Mouse (Mus musculus): ENCODE results near the gene Vstm2a. TPM values are rescaled to one million over a fixed set of nuclear protein-coding genes. Genes with fewer than 3 reads are reported as not detected.
A peak's percentile ranks its signal among the peaks of the same experiment; 100 is the strongest.

Vstm2a gene
- polyA plus RNA-seq, 1 experiment = not detected

DNA sequence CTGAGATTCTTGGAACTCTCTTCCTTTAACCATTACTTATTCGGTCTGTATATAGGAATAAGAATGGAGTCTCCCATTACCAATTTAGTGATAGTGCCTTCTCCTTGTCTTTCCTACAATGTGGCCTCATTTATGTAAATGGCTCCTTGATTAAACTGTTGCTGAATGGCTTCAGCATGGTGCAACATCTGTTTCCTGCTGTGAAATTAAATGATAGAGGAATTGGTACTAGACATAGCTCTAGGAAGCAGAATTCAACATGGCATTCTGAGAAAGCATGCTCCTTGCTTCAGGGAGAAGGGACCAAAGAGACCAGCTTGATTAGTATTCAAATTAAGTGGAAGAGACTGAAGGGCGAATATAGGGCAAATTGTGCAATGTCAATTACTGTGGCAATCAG is 57.6 kb downstream of the Vstm2a start:
- Histone ChIP-seq H3K36me3 (ENCODE audit: control insufficient read depth, insufficient read depth, low read length, poor library complexity, severe bottlenecking) (no peaks in the 10 kb centered on the region), H3K9ac (ENCODE audit: low read depth, poor library complexity, severe bottlenecking) (no peak overlapping the region), H3K27ac (ENCODE audit: insufficient read depth, low read length) (no peak overlapping the region), H3K27me3 (ENCODE audit: control insufficient read depth, insufficient read depth, low read length, poor library complexity, severe bottlenecking) (no peaks in the 10 kb centered on the region), H3K4me3 (ENCODE audit: low read depth, low read length) (no peak overlapping the region), H3K4me1 (ENCODE audit: control insufficient read depth, insufficient read depth, low read length) (no peaks in the 10 kb centered on the region), H3K9me3 (replicated peaks; ENCODE audit: control insufficient read depth, insufficient read depth, low read length, poor library complexity, severe bottlenecking) (no peaks in the 10 kb centered on the region)
- TF ChIP-seq CTCF (IDR thresholded peaks at IDR 0.05; ENCODE audit: low read depth, low read length) (no peak), POLR2A (IDR thresholded peaks at IDR 0.05; ENCODE audit: insufficient read depth, low read length) (no peak)

- Histone ChIP-seq H3K4me3 (ENCODE audit: low read depth, low read length) (no peak overlapping the region), H3K27ac (ENCODE audit: insufficient read depth, low read length) (peak overlapping the region; percentile 88), H3K36me3 (ENCODE audit: control insufficient read depth, insufficient read depth, low read length, poor library complexity, severe bottlenecking) (no peaks in the 10 kb centered on the region), H3K4me1 (ENCODE audit: control insufficient read depth, insufficient read depth, low read length) (peaks cover 2% of the 10 kb centered on the region), H3K9ac (ENCODE audit: low read depth, poor library complexity, severe bottlenecking) (no peak overlapping the region), H3K9me3 (replicated peaks; ENCODE audit: control insufficient read depth, insufficient read depth, low read length, poor library complexity, severe bottlenecking) (0 out of 2 replicates have a peak, but pooled peaks cover 4% of the 10 kb centered on the region), H3K27me3 (ENCODE audit: control insufficient read depth, insufficient read depth, low read length, poor library complexity, severe bottlenecking) (no peaks in the 10 kb centered on the region)
- TF ChIP-seq POLR2A (IDR thresholded peaks at IDR 0.05; ENCODE audit: insufficient read depth, low read length) = no peak
- TF ChIP-seq EP300 (IDR thresholded peaks at IDR 0.05; ENCODE audit: insufficient read depth, low read depth, low read length) = no peak
- no peak for TF ChIP-seq CTCF (IDR thresholded peaks at IDR 0.05; ENCODE audit: low read depth, low read length)
Observed at GRCm38 (mm10) chr11:16345179-16345578, 87.7 kb downstream of the Vstm2a start.

DNA sequence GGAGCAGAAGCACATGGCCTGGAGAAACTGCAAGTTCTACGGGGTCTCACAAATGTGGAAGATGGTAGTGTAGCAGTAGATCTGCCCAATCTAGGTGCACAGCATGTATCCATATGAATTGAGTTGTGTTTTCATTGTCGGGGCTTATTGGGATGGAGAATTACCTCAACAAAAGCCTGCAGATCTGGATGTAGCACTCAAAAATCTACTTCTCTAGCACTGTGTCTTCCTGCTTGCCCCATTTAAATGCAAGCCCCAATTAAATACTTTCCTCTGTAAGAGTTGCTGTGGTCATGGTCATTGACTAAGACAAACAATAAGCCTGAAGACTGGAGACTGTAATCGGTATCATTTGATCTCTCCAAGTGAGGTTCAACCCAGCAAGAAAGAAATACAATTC is 88.2 kb downstream of the Vstm2a start:
- no peaks in the 10 kb centered on the region for H3K36me3 ChIP-seq (ENCODE audit: control insufficient read depth, insufficient read depth, low read length, poor library complexity, severe bottlenecking)
- H3K27ac ChIP-seq (ENCODE audit: insufficient read depth, low read length) = peak overlapping the region; percentile 88
- no peak overlapping the region for H3K9ac ChIP-seq (ENCODE audit: low read depth, poor library complexity, severe bottlenecking)
- H3K4me1 ChIP-seq (ENCODE audit: control insufficient read depth, insufficient read depth, low read length) = peaks cover 2% of the 10 kb centered on the region
- H3K27me3 ChIP-seq (ENCODE audit: control insufficient read depth, insufficient read depth, low read length, poor library complexity, severe bottlenecking) = no peaks in the 10 kb centered on the region
- H3K9me3 ChIP-seq (replicated peaks; ENCODE audit: control insufficient read depth, insufficient read depth, low read length, poor library complexity, severe bottlenecking) = 0 out of 2 replicates have a peak, but pooled peaks cover 4% of the 10 kb centered on the region
- TF ChIP-seq POLR2A (IDR thresholded peaks at IDR 0.05; ENCODE audit: insufficient read depth, low read length) = no peak
- no peak for TF ChIP-seq EP300 (IDR thresholded peaks at IDR 0.05; ENCODE audit: insufficient read depth, low read depth, low read length)
- TF ChIP-seq CTCF (IDR thresholded peaks at IDR 0.05; ENCODE audit: low read depth, low read length) = no peak
- no peak overlapping the region for H3K4me3 ChIP-seq (ENCODE audit: low read depth, low read length)

DNA sequence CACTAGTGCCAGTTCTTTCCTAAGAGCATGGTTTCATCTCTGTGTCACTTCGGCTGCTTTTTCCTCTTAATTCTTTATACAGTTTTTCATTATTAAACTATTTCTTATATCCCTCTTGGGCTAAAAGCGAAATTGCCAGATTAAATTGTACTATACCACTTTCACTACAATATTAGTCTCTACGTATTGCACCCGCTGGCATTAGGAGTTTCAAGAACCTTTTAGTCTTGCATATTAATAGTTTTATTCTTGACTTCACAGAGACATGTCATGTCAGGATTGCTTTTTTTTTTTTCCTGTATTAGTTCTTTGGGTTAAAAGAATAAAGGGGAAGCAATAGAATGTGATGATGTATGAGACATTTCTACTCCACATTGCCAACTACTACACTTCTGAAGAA is 94.4 kb downstream of the Vstm2a start:
- Histone ChIP-seq H3K4me3 (ENCODE audit: low read depth, low read length) (no peak overlapping the region), H3K36me3 (ENCODE audit: control insufficient read depth, insufficient read depth, low read length, poor library complexity, severe bottlenecking) (no peaks in the 10 kb centered on the region), H3K4me1 (ENCODE audit: control insufficient read depth, insufficient read depth, low read length) (no peaks in the 10 kb centered on the region), H3K9me3 (replicated peaks; ENCODE audit: control insufficient read depth, insufficient read depth, low read length, poor library complexity, severe bottlenecking) (0 out of 2 replicates have a peak, but pooled peaks cover 4% of the 10 kb centered on the region), H3K27me3 (ENCODE audit: control insufficient read depth, insufficient read depth, low read length, poor library complexity, severe bottlenecking) (no peaks in the 10 kb centered on the region), H3K27ac (ENCODE audit: insufficient read depth, low read length) (no peak overlapping the region), H3K9ac (ENCODE audit: low read depth, poor library complexity, severe bottlenecking) (no peak overlapping the region)
- no peak for TF ChIP-seq POLR2A (IDR thresholded peaks at IDR 0.05; ENCODE audit: insufficient read depth, low read length)
- no peak for TF ChIP-seq CTCF (IDR thresholded peaks at IDR 0.05; ENCODE audit: low read depth, low read length)
- no peak for TF ChIP-seq EP300 (IDR thresholded peaks at IDR 0.05; ENCODE audit: insufficient read depth, low read depth, low read length)

DNA sequence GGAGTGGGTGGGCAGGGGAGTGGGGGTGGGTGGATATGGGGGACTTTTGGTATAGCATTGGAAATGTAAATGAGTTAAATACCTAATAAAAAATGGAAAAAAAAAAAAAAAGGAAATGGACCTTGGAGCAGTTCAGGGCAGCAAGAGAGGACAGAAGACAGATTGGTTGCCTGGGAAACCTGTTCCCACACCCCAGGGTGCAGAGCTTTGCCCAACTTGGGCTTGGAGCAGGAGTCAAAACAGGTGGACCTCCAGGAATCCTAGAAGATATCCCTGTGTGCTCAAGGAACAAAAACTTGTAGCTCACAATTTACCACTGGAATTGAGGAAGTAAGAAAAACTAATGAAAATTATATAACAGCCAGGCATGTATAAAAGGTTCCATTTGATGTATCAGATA is 96.8 kb downstream of the Vstm2a start:
- H3K9ac ChIP-seq (ENCODE audit: low read depth, poor library complexity, severe bottlenecking) = no peak overlapping the region
- H3K36me3 ChIP-seq (ENCODE audit: control insufficient read depth, insufficient read depth, low read length, poor library complexity, severe bottlenecking) = no peaks in the 10 kb centered on the region
- TF ChIP-seq CTCF (IDR thresholded peaks at IDR 0.05; ENCODE audit: low read depth, low read length) = no peak
- TF ChIP-seq EP300 (IDR thresholded peaks at IDR 0.05; ENCODE audit: insufficient read depth, low read depth, low read length) = no peak
- TF ChIP-seq POLR2A (IDR thresholded peaks at IDR 0.05; ENCODE audit: insufficient read depth, low read length) = no peak
- no peak overlapping the region for H3K4me3 ChIP-seq (ENCODE audit: low read depth, low read length)
- H3K27me3 ChIP-seq (ENCODE audit: control insufficient read depth, insufficient read depth, low read length, poor library complexity, severe bottlenecking) = no peaks in the 10 kb centered on the region
- H3K4me1 ChIP-seq (ENCODE audit: control insufficient read depth, insufficient read depth, low read length) = no peaks in the 10 kb centered on the region
- H3K27ac ChIP-seq (ENCODE audit: insufficient read depth, low read length) = no peak overlapping the region
- no peaks in the 10 kb centered on the region for H3K9me3 ChIP-seq (replicated peaks; ENCODE audit: control insufficient read depth, insufficient read depth, low read length, poor library complexity, severe bottlenecking)

DNA sequence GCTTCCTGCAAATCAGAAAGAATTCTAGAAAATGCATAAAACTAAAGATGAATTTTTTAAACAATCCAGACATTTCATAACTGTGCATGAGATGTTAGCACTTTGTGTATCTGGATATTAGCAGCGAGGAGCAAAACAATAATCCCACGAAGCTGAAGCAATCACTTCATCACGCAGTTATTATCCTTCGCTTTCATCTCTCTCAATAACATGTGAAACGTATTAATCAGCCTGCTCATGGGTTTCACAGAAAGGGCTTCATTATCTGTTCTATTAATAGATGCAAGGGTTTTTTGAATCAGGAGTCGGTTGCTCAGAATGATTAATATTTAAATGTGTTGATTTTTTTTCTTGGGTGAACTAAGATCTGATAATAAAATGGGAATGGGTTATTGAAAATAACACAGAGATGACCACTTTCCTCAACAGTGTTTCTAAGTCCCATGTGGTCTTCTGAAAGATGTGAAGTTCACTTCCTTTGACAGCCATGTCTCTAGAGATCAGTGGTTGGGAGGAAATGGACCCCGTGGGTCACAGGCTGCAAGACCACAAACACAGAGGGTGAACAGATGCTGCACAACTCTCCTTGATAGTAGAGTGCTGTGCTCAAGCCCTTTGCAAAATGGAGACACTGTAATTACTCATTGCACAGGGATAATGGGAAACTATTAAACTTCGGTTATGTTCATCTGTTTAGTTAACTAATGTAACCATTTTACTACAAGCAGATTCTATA is 109.5 kb downstream of the Vstm2a start:
- Histone ChIP-seq H3K4me3 (ENCODE audit: low read depth, low read length) (no peak overlapping the region), H3K9me3 (replicated peaks; ENCODE audit: control insufficient read depth, insufficient read depth, low read length, poor library complexity, severe bottlenecking) (no peaks in the 10 kb centered on the region), H3K27ac (ENCODE audit: insufficient read depth, low read length) (no peak overlapping the region), H3K4me1 (ENCODE audit: control insufficient read depth, insufficient read depth, low read length) (no peaks in the 10 kb centered on the region), H3K36me3 (ENCODE audit: control insufficient read depth, insufficient read depth, low read length, poor library complexity, severe bottlenecking) (no peaks in the 10 kb centered on the region), H3K9ac (ENCODE audit: low read depth, poor library complexity, severe bottlenecking) (no peak overlapping the region), H3K27me3 (ENCODE audit: control insufficient read depth, insufficient read depth, low read length, poor library complexity, severe bottlenecking) (no peaks in the 10 kb centered on the region)
- no peak for TF ChIP-seq POLR2A (IDR thresholded peaks at IDR 0.05; ENCODE audit: insufficient read depth, low read length)
- no peak for TF ChIP-seq EP300 (IDR thresholded peaks at IDR 0.05; ENCODE audit: insufficient read depth, low read depth, low read length)
